ENCODE assay signal across 8 mouse cellular contexts in the genomic region with DNA sequence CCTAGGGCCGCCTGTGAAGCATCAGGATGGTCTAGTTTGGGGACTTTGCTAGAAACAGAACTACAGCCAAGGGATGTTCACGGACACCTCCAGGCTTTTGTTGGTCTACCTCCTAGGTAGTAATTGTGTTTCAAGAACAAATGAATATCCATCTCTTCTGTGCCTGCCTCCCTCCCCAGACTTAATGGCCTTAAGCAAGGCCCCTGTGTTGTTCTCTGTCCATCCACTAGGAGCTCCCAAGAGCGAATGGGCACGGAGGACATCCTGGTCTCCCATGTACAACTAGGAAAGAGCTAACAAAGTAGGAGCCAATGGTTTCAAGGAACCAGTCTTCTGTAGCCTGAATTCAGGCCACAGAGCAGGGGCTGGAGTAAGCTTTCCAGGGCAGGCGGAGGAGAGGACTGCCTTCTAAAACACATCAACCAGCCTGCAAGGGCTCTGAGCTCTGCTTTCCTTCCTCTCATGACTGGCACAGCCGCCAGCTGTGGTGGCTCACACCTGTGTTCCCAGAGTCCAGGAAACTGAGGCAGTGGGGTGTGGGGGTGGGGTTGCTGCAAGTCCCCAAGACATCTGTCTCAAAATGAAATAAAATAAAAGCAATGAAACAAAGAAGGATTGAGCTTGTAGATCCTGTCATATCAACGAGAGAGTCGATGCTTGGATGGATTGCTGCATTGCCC.
DNase-seq lines count a peak whose midpoint lies in the region; ATAC-seq and TF ChIP-seq lines count a peak whose summit lies in the region.

No protein-coding gene starts in this region.

- no peak overlapping the region for H3K27ac ChIP-seq in forebrain, postnatal 0 days (ENCODE audit: low read depth, low read length)
- H3K27ac ChIP-seq in forebrain, embryonic 12.5 days: no peak overlapping the region
- H3K27ac ChIP-seq in midbrain, embryonic 14.5 days (replicated peaks; ENCODE audit: low read depth, low read length): no peak overlapping the region
- H3K27ac ChIP-seq in midbrain, embryonic 13.5 days: no peak overlapping the region

- no peak for ATAC-seq in forebrain, postnatal 0 days
- no peak for ATAC-seq in forebrain, embryonic 12.5 days (ENCODE audit: low FRiP score)
- no peak for ATAC-seq in midbrain, embryonic 14.5 days (ENCODE audit: low FRiP score, low TSS enrichment)
- ATAC-seq in midbrain, embryonic 13.5 days: no peak

- 59% methylated on average over 8 of the region's 8 CpGs for WGBS in forebrain, postnatal 0 days
- 55% methylated on average over 8 of the region's 8 CpGs for WGBS in forebrain, embryonic 12.5 days
- WGBS in midbrain, embryonic 14.5 days: 56% methylated on average over 8 of the region's 8 CpGs
- WGBS in midbrain, embryonic 13.5 days: 54% methylated on average over 8 of the region's 8 CpGs

- no peaks in the 10 kb centered on the region for H3K36me3 ChIP-seq in forebrain, postnatal 0 days (ENCODE audit: insufficient read depth)
- H3K36me3 ChIP-seq in forebrain, embryonic 12.5 days (replicated peaks): no peaks in the 10 kb centered on the region
- no peaks in the 10 kb centered on the region for H3K36me3 ChIP-seq in midbrain, embryonic 14.5 days (ENCODE audit: control insufficient read depth, insufficient read depth, low read length)
- no peaks in the 10 kb centered on the region for H3K36me3 ChIP-seq in midbrain, embryonic 13.5 days

- peaks cover 8% of the 10 kb centered on the region; the same call in 1 of the 2 replicates for H3K4me1 ChIP-seq in forebrain, postnatal 0 days (ENCODE audit: insufficient read depth)
- H3K4me1 ChIP-seq in forebrain, embryonic 12.5 days: peaks cover 40% of the 10 kb centered on the region
- 0 out of 2 replicates have a peak, but pooled peaks cover 7% of the 10 kb centered on the region for H3K4me1 ChIP-seq in midbrain, embryonic 14.5 days (ENCODE audit: control insufficient read depth, insufficient read depth, low read length)
- peaks cover 42% of the 10 kb centered on the region for H3K4me1 ChIP-seq in midbrain, embryonic 13.5 days (replicated peaks)

- peak; percentile 79 for TF ChIP-seq CTCF in forebrain, postnatal 0 days (IDR thresholded peaks at IDR 0.05; ENCODE audit: low read depth)

- no peaks in the 10 kb centered on the region for H3K9me3 ChIP-seq in forebrain, postnatal 0 days (ENCODE audit: low read length)
- H3K9me3 ChIP-seq in forebrain, embryonic 12.5 days: no peaks in the 10 kb centered on the region
- no peaks in the 10 kb centered on the region for H3K9me3 ChIP-seq in midbrain, embryonic 14.5 days (ENCODE audit: control insufficient read depth, low read length)
- no peaks in the 10 kb centered on the region for H3K9me3 ChIP-seq in midbrain, embryonic 13.5 days

- DNase-seq in forebrain, postnatal 0 days: peak; percentile 61
- DNase-seq in midbrain, embryonic 14.5 days: peak; percentile 64
- peak; percentile 56 to 65 for DNase-seq in kidney, postnatal 4 days
- DNase-seq in thymus, postnatal 4 days: peak; percentile 67
- DNase-seq in adrenal gland, postnatal 25 days: no peak
- DNase-seq in heart, adult 8-10 months (ENCODE audit: low spot score): no peak

- peaks cover 9% of the 10 kb centered on the region; the same call in 1 of the 2 replicates for H3K27me3 ChIP-seq in forebrain, postnatal 0 days (ENCODE audit: insufficient read depth, low read length)
- peaks cover 99% of the 10 kb centered on the region for H3K27me3 ChIP-seq in forebrain, embryonic 12.5 days
- peaks cover 13% of the 10 kb centered on the region for H3K27me3 ChIP-seq in midbrain, embryonic 14.5 days (ENCODE audit: control insufficient read depth, insufficient read depth, low read length)
- peaks cover 40% of the 10 kb centered on the region for H3K27me3 ChIP-seq in midbrain, embryonic 13.5 days

- no peak overlapping the region for H3K4me2 ChIP-seq in forebrain, postnatal 0 days (ENCODE audit: low read depth)
- H3K4me2 ChIP-seq in forebrain, embryonic 12.5 days: no peak overlapping the region
- no peak overlapping the region for H3K4me2 ChIP-seq in midbrain, embryonic 14.5 days (ENCODE audit: low read length)
- H3K4me2 ChIP-seq in midbrain, embryonic 13.5 days (replicated peaks): no peak overlapping the region

- H3K9ac ChIP-seq in forebrain, postnatal 0 days: no peak overlapping the region
- H3K9ac ChIP-seq in forebrain, embryonic 12.5 days: no peak overlapping the region
- no peak overlapping the region for H3K9ac ChIP-seq in midbrain, embryonic 14.5 days (replicated peaks; ENCODE audit: low read length)
- no peak overlapping the region for H3K9ac ChIP-seq in midbrain, embryonic 13.5 days (replicated peaks)

- no peak overlapping the region for H3K4me3 ChIP-seq in forebrain, postnatal 0 days (ENCODE audit: low read depth, low read length)
- H3K4me3 ChIP-seq in forebrain, embryonic 12.5 days (replicated peaks): no peak overlapping the region
- no peak overlapping the region for H3K4me3 ChIP-seq in midbrain, embryonic 14.5 days (replicated peaks; ENCODE audit: low read depth, low read length)
- no peak overlapping the region for H3K4me3 ChIP-seq in midbrain, embryonic 13.5 days (replicated peaks)

Comparison
In these comparisons a context has a peak if more than half of its experiments do, and no peak if none do; other contexts are left out.
1. DNase-seq: peak in forebrain, postnatal 0 days (single experiment), midbrain, embryonic 14.5 days (single experiment), kidney, postnatal 4 days (2 of 2) and thymus, postnatal 4 days (single experiment); none in adrenal gland, postnatal 25 days (single experiment) and heart, adult 8-10 months (single experiment).